Mouse (Mus musculus) testis, adult 2 months (tissue): ENCODE data around the gene Rasip1.

ENCODE experiments used
- CTCF ChIP-seq: fragments of 200-500 bp; IDR thresholded peaks from 2 replicates; pipeline ENCODE4 v1.5.1; 2012; ENCODE audit warnings: low read depth, mild to moderate bottlenecking, inconsistent platforms, low read length, moderate library complexity; ENCODE audit not compliant: control insufficient read depth, insufficient read depth, insufficient replicate concordance
- POLR2A ChIP-seq: fragments of 200-500 bp; IDR thresholded peaks from 2 replicates; pipeline ENCODE4 v1.6.1; 2012; ENCODE audit warnings: low read depth, mild to moderate bottlenecking, inconsistent platforms, low read length, moderate library complexity; ENCODE audit not compliant: control insufficient read depth

- TF ChIP-seq POLR2A: peak; percentile 27
- peak; percentile 81 for TF ChIP-seq CTCF
Observed at GRCm38 (mm10) chr7:45628364-45629294, 1.3 kb downstream of the Rasip1 start.
